Mouse (Mus musculus) megakaryocyte, embryonic 14.5 days (primary cell): ENCODE measurements around the gene Vmn2r116. TPM values are rescaled to one million over a fixed set of nuclear protein-coding genes. Genes with fewer than 3 reads are reported as not detected.
"Not testable (repeated sequence)": the region's sequence is repeated elsewhere in the genome, so short reads cannot be mapped to it uniquely, and the experiment has no call there.

Experiments used
- H3K27me3 ChIP-seq: replicated peaks from 2 replicates; pipeline ENCODE3; 2012; ENCODE audit warnings: inconsistent platforms
- H3K36me3 ChIP-seq: replicated peaks from 2 replicates; pipeline ENCODE3; 2012; ENCODE audit warnings: low read length, inconsistent platforms, mixed read lengths
- H3K4me1 ChIP-seq: 2 replicates; pipeline ENCODE4 v1.6.1; 2012; ENCODE audit warnings: inconsistent platforms
- H3K4me3 ChIP-seq: replicated peaks from 2 replicates; pipeline ENCODE3; 2012; ENCODE audit warnings: moderate library complexity, mild to moderate bottlenecking, inconsistent platforms
- H3K9me3 ChIP-seq: 2 replicates; pipeline ENCODE4 v1.6.1; 2012; ENCODE audit warnings: inconsistent platforms
- FLI1 ChIP-seq: IDR thresholded peaks from 2 replicates; pipeline ENCODE4 v1.6.1; 2012; ENCODE audit warnings: low read length, inconsistent platforms, mixed read lengths
- GATA1 ChIP-seq: IDR thresholded peaks from 3 replicates; pipeline ENCODE4 v1.6.1; 2012; ENCODE audit warnings: mixed read lengths, low read length, inconsistent platforms, borderline replicate concordance
- polyA plus RNA-seq: library from polyadenylated mRNA; stranded (reverse); fragments of >175 nt; gene quantifications from 2 replicates; pipeline ENCODE4 v1.2.3, GENCODE M21; 2012; ENCODE audit warnings: low replicate concordance; ENCODE audit not compliant: insufficient read depth

Vmn2r116 gene
- not detected in 2 replicates for polyA plus RNA-seq

GRCm38 (mm10) chr17:23384304-23384703, at the start of gene Vmn2r116:
Gene Vmn2r116, plus strand, starts transcription at chr17:23384604.
- H3K36me3 ChIP-seq, H3K4me1 ChIP-seq, H3K4me3 ChIP-seq, H3K27me3 ChIP-seq, H3K9me3 ChIP-seq: not testable (repeated sequence)

DNA sequence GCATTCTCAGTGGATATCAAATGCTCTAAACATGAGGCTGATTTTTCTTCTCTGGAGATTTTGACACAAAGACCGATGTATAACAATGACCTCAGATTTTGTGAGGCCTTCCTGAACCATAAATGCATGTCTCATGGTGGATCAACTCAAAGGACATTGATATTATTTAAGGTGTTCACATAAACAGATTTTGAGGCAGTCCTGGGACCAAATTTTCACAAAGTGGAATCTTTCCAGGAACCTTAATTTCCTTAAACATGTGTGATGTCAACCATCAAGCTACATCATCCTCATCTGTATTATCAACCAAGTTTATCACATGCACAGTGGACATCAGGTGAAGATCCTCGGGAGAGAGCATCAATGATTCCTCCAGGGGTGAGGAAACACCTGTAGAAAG, 41.0 kb upstream of the Vmn2r116 start, which contains the start of gene Vmn2r115:
TSS of gene Vmn2r115 (plus strand) at position 301 of the 400 bp plus-strand sequence.
- not testable (repeated sequence) for H3K27me3 ChIP-seq, H3K4me3 ChIP-seq, H3K4me1 ChIP-seq, H3K36me3 ChIP-seq, H3K9me3 ChIP-seq

- Histone ChIP-seq H3K9me3 (no peaks in the 10 kb centered on the region), H3K4me1 (no peaks in the 10 kb centered on the region)
- no peak for TF ChIP-seq GATA1
- TF ChIP-seq FLI1: no peak
These were observed 32.8 kb upstream of the Vmn2r116 start for GRCm38 (mm10) chr17:23351644-23352043.

GRCm38 (mm10) chr17:23433150-23433679, 48.8 kb downstream of the Vmn2r116 start:
- Histone ChIP-seq H3K36me3 (no peaks in the 10 kb centered on the region), H3K4me1 (no peaks in the 10 kb centered on the region), H3K9me3 (peaks cover 3% of the 10 kb centered on the region; the same call in 1 of the 2 replicates), H3K27me3 (no peaks in the 10 kb centered on the region), H3K4me3 (no peak overlapping the region)
- TF ChIP-seq FLI1 (no peak), GATA1 (no peak)

More at GRCm38 (mm10) chr17:23351644-23352043, 32.8 kb upstream of the Vmn2r116 start:
- Histone ChIP-seq H3K4me3 (no peak overlapping the region), H3K27me3 (no peaks in the 10 kb centered on the region), H3K36me3 (no peaks in the 10 kb centered on the region)

Other genes starting within 250 kb of the Vmn2r116 start
- not detected in 2 replicates for gene Zfp40, start 191.4 kb upstream of the Vmn2r116 start, polyA plus RNA-seq
- not detected in 2 replicates for gene Vmn2r114, start 72.1 kb upstream of the Vmn2r116 start, polyA plus RNA-seq
- gene Vmn2r115, start 40.9 kb upstream of the Vmn2r116 start, polyA plus RNA-seq: 0.01 TPM in 1 of 2 replicates, not detected in the other
- 0.01 TPM in 1 of 2 replicates, not detected in the other for gene Vmn2r117, start 95.1 kb downstream of the Vmn2r116 start, polyA plus RNA-seq
- gene Zfp213, start 179.6 kb downstream of the Vmn2r116 start, polyA plus RNA-seq: 4.9 and 8.0 TPM in 2 replicates
- 0.96 TPM in 1 of 2 replicates, not detected in the other for gene Zfp13, start 214.9 kb downstream of the Vmn2r116 start, polyA plus RNA-seq
- not detected in 2 replicates for gene Zscan10, start 216.3 kb downstream of the Vmn2r116 start, polyA plus RNA-seq